Mouse (Mus musculus) CH12.LX (cell line): ENCODE measurements at regions not wholly inside any gene's neighbourhood (a gene's known extent, or its start where the extent isn't known, plus 50 kb on each side); places are given as distances from the start of the nearest gene placed in this dataset.

Experiments used
- CHD2 ChIP-seq: IDR thresholded peaks from 2 replicates; pipeline ENCODE4 v1.6.1; 2011; ENCODE audit warnings: low read length, improper control_type of control experiment
- CTCF ChIP-seq, 2 experiments: IDR thresholded peaks in 1 of 2; conservative IDR thresholded peaks in 1 of 2; 2 replicates each; pipeline ENCODE4 v1.5.1; 2011 to 2012; ENCODE audit warnings: low read depth in 2 of 2, low read length in 2 of 2, improper control_type of control experiment in 1 of 2, inconsistent platforms in 1 of 2, mild to moderate bottlenecking in 1 of 2, moderate library complexity in 1 of 2
- ELF1 ChIP-seq: IDR thresholded peaks from 2 replicates; pipeline ENCODE4 v1.6.1; 2014; ENCODE audit warnings: low read depth, mild to moderate bottlenecking, inconsistent platforms, low read length, improper control_type of control experiment
- EP300 ChIP-seq: IDR thresholded peaks from 2 replicates; pipeline ENCODE4 v1.6.1; 2011; ENCODE audit warnings: low read length, improper control_type of control experiment
- HCFC1 ChIP-seq: IDR thresholded peaks from 2 replicates; pipeline ENCODE4 v1.6.1; 2012; ENCODE audit warnings: low read depth, mild to moderate bottlenecking, inconsistent platforms, low read length, improper control_type of control experiment
- JUN ChIP-seq: IDR thresholded peaks from 2 replicates; pipeline ENCODE4 v1.6.1; 2011; ENCODE audit warnings: low read depth, mild to moderate bottlenecking, low read length, improper control_type of control experiment, moderate library complexity; ENCODE audit not compliant: insufficient read depth
- JUND ChIP-seq: conservative IDR thresholded peaks from 2 replicates; pipeline ENCODE4 v1.6.1; 2011; ENCODE audit warnings: low read depth, low read length, improper control_type of control experiment
- KAT2A ChIP-seq: IDR thresholded peaks from 2 replicates; pipeline ENCODE4 v1.6.1; 2012; ENCODE audit warnings: low read length, improper control_type of control experiment, inconsistent platforms; ENCODE audit not compliant: insufficient replicate concordance
- MAZ ChIP-seq: IDR thresholded peaks from 2 replicates; pipeline ENCODE4 v1.6.1; 2012; ENCODE audit warnings: low read depth, mild to moderate bottlenecking, inconsistent platforms, low read length, improper control_type of control experiment, moderate library complexity
- NELFE ChIP-seq: IDR thresholded peaks from 2 replicates; pipeline ENCODE4 v1.6.1; 2011; ENCODE audit warnings: low read depth, low read length, improper control_type of control experiment
- POLR2A ChIP-seq: IDR thresholded peaks from 2 replicates; pipeline ENCODE4 v1.6.1; 2011; ENCODE audit warnings: low read depth, mild to moderate bottlenecking, improper control_type of control experiment, low read length
- ZMIZ1 ChIP-seq: IDR thresholded peaks from 2 replicates; pipeline ENCODE4 v1.6.1; 2012; ENCODE audit warnings: low read depth, mild to moderate bottlenecking, inconsistent platforms, low read length, improper control_type of control experiment

- no peak for TF ChIP-seq POLR2A
- no peak for TF ChIP-seq CHD2
- no peak for TF ChIP-seq CTCF (conservative IDR thresholded peaks at IDR 0.05 in 1 of 2, IDR thresholded peaks at IDR 0.05 in 1 of 2; ENCODE audit: low read depth in 2 of 2, low read length in 2 of 2)
- no peak for TF ChIP-seq EP300
- TF ChIP-seq KAT2A, result no peak
- no peak for TF ChIP-seq ZMIZ1
- no peak for TF ChIP-seq NELFE
- no peak for TF ChIP-seq MAZ
- TF ChIP-seq JUN, result no peak
- TF ChIP-seq JUND, result no peak
- TF ChIP-seq ELF1, result no peak
- no peak for TF ChIP-seq HCFC1
Measured at GRCm38 (mm10) chr9:74747886-74748285, 113.8 kb upstream of the Onecut1 start.
